Mouse (Mus musculus) limb, embryonic 14.5 days (tissue): ENCODE measurements around the gene Atl1. TPM values are rescaled to one million over a fixed set of nuclear protein-coding genes. Genes with fewer than 3 reads are reported as not detected.

Source experiments
- ATAC-seq: fragments of 200-750 bp; cut with Nextera tagmentation; 2 replicates; pipeline ENCODE4 v1.8.0; 2017; ENCODE audit warnings: low read depth, moderate number of reproducible peaks, moderate TSS enrichment; ENCODE audit not compliant: low FRiP score
- DNase-seq: peaks from one replicate; pipeline ENCODE4 v3.0.0-alpha.2; 2015; ENCODE audit warnings: low spot score
- H3K27ac ChIP-seq: fragments of 300-500 bp; sonication (generic); replicated peaks from 2 replicates; pipeline ENCODE4 v1.5.1; 2014; ENCODE audit warnings: low read depth, mild to moderate bottlenecking, low read length, moderate library complexity, mixed read lengths
- H3K27me3 ChIP-seq: fragments of 300-500 bp; sonication (generic); 2 replicates; pipeline ENCODE4 v1.6.1; 2014; ENCODE audit warnings: low read length, mixed read lengths; ENCODE audit not compliant: control insufficient read depth, insufficient read depth
- H3K36me3 ChIP-seq: fragments of 300-500 bp; sonication (generic); 2 replicates; pipeline ENCODE4 v1.6.1; 2014; ENCODE audit warnings: mild to moderate bottlenecking, low read length, moderate library complexity, mixed read lengths; ENCODE audit not compliant: control insufficient read depth, insufficient read depth
- H3K4me1 ChIP-seq: fragments of 300-500 bp; sonication (generic); 2 replicates; pipeline ENCODE4 v1.6.1; 2014; ENCODE audit warnings: antibody characterized with exemption, low read length, mixed read lengths; ENCODE audit not compliant: control insufficient read depth, insufficient read depth
- H3K4me2 ChIP-seq: fragments of 300-500 bp; sonication (generic); replicated peaks from 2 replicates; pipeline ENCODE4 v1.6.1; 2014; ENCODE audit warnings: low read depth, mild to moderate bottlenecking, low read length, moderate library complexity; ENCODE audit not compliant: severe bottlenecking
- H3K4me3 ChIP-seq: fragments of 300-500 bp; sonication (generic); replicated peaks from 2 replicates; pipeline ENCODE4 v1.5.1; 2014; ENCODE audit warnings: low read length
- H3K9ac ChIP-seq: fragments of 300-500 bp; sonication (generic); 2 replicates; pipeline ENCODE4 v1.6.1; 2014; ENCODE audit warnings: mild to moderate bottlenecking, low read depth, low read length, moderate library complexity; ENCODE audit not compliant: severe bottlenecking
- H3K9me3 ChIP-seq: fragments of 300-500 bp; sonication (generic); 2 replicates; pipeline ENCODE4 v1.6.1; 2016; ENCODE audit warnings: low read length; ENCODE audit not compliant: control insufficient read depth
- POLR2A ChIP-seq: fragments of 200-500 bp; IDR thresholded peaks from 2 replicates; pipeline ENCODE4 v1.8.0; 2012; ENCODE audit warnings: inconsistent platforms, mild to moderate bottlenecking, moderate library complexity, borderline replicate concordance; ENCODE audit not compliant: insufficient read depth, insufficient read length; ENCODE audit errors: extremely low read depth
- WGBS: fragments of 180-500 bp; shearing (Covaris S2); extraction: QIAGEN DNeasy Blood & Tissue Kit; methylation state at CpG from one replicate; pipeline ENCODE4 v1.1.7; 2014; 5-methylcytosine and 5-hydroxymethylcytosine counted together
- polyA plus RNA-seq, 2 experiments: library from polyadenylated mRNA; depleted of rRNA in 1 of 2; stranded (reverse) in 1 of 2; unstranded in 1 of 2; fragments of >200 nt; fragmentation: Nextera tagmentation in 1 of 2; extraction: Ambion mirVana in 1 of 2; gene quantifications; 2 replicates each; pipeline versions ENCODE4 v1.2.1 to v1.2.3; 2012 to 2014

Atl1 gene
- polyA plus RNA-seq, 2 experiments = 5.8 to 6.4 TPM

DNA sequence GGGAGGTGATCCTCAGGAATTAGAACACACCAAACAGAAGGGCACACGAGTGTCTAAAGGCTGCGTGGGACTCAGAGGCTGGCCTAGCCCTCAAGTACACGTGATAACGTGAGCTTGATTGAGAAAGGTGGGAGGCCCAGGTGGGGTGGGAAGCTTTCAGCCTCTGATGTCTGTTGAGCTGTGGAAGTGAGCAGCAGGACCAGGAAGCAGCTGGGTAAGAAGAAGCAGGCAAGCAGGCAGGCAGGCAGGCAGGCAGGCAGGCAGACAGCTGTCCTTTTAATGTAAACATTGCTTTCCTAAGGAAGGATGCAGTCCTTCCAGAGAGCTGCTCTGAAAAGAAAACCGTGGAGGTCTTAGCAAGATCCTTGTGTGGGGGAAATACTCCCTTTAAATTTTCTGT, 1.9 kb upstream of the Atl1 start:
- Histone ChIP-seq H3K9ac (peak overlapping the region; percentile 34; the same call in 1 of the 2 replicates), H3K27me3 (no peaks in the 10 kb centered on the region), H3K4me1 (peaks cover 32% of the 10 kb centered on the region), H3K27ac (peak overlapping the region; percentile 6), H3K4me3 (peak overlapping the region; percentile 95), H3K9me3 (no peaks in the 10 kb centered on the region), H3K4me2 (peak overlapping the region; percentile 84), H3K36me3 (peaks cover 9% of the 10 kb centered on the region; the same call in 1 of the 2 replicates)
- TF ChIP-seq POLR2A = no peak
- WGBS = 23% methylated on average over 5 of the region's 5 CpGs
- no peak for DNase-seq
- no peak for ATAC-seq

GRCm38 (mm10) chr12:69891721-69892120, 693 bp upstream of the Atl1 start:
- DNase-seq (no peak), ATAC-seq (no peak)
- Histone ChIP-seq H3K27me3 (no peaks in the 10 kb centered on the region), H3K4me3 (peak overlapping the region; percentile 95), H3K9me3 (no peaks in the 10 kb centered on the region), H3K27ac (peak overlapping the region; percentile 96; the same call in 1 of the 2 replicates), H3K4me2 (peak overlapping the region; percentile 84), H3K4me1 (peaks cover 32% of the 10 kb centered on the region), H3K36me3 (peaks cover 5% of the 10 kb centered on the region; the same call in 1 of the 2 replicates), H3K9ac (peak overlapping the region; percentile 97)
- WGBS = 26% methylated on average over 3 of the region's 3 CpGs
- no peak for TF ChIP-seq POLR2A

DNA sequence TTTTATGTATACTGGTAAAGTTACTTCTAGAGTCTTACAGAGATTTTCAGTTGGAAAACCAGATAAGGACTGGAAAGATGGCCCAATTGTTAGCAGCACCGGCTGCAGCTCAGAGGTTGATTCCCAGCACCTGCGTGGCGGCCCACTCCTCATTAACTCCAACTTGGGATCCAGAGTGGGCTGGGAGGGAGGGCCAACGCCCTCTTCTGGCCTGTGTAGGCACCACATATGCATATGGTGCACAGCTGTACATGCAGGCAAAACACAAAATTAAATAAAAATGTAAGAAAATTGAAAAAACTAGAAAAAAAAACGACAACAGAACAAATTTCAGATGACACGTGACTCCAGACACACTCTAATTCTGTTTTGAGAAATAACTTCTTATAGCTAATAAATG, 1.5 kb downstream of the Atl1 start:
- H3K36me3 ChIP-seq = peaks cover 5% of the 10 kb centered on the region; the same call in 1 of the 2 replicates
- ATAC-seq (no peak), DNase-seq (no peak)
- H3K9ac ChIP-seq = no peak overlapping the region
- TF ChIP-seq POLR2A = no peak
- H3K4me1 ChIP-seq = peaks cover 26% of the 10 kb centered on the region
- peak overlapping the region; percentile 84; the same call in 1 of the 2 replicates for H3K4me2 ChIP-seq
- H3K9me3 ChIP-seq = no peaks in the 10 kb centered on the region
- H3K4me3 ChIP-seq = peak overlapping the region; percentile 95; the same call in 1 of the 2 replicates
- no peaks in the 10 kb centered on the region for H3K27me3 ChIP-seq
- 45% methylated on average over 6 of the region's 6 CpGs for WGBS
- no peak overlapping the region for H3K27ac ChIP-seq

GRCm38 (mm10) chr12:69895046-69895445, 2.6 kb downstream of the Atl1 start:
- ATAC-seq = no peak

DNA sequence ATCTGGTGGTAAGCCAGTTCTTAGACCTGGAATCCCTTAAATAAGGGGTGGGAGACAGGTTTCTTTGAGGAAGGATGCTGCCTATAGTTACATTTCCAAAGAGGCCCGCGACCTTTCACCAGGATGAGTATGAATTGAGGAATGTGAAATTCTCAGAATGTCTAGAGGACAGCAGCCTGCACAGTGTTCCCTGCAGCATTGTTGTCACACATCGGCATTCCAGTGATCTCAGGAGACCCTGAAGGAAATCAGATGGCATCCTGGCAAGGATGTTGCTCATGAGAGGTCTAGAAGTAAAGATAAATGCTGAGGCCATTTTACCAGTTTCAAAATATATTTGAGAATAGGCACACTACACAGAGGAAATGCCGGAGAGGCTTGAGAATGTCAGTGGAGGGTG, 5.7 kb downstream of the Atl1 start:
- Histone ChIP-seq H3K27ac (no peak overlapping the region), H3K36me3 (no peaks in the 10 kb centered on the region), H3K9me3 (no peaks in the 10 kb centered on the region), H3K27me3 (no peaks in the 10 kb centered on the region), H3K9ac (no peak overlapping the region), H3K4me1 (0 out of 2 replicates have a peak, but pooled peaks cover 3% of the 10 kb centered on the region), H3K4me2 (no peak overlapping the region), H3K4me3 (no peak overlapping the region)
- no peak for TF ChIP-seq POLR2A
- 84% methylated on average over 4 of the region's 4 CpGs for WGBS
- DNase-seq = no peak
- no peak for ATAC-seq

More at GRCm38 (mm10) chr12:69895046-69895445, 2.6 kb downstream of the Atl1 start:
- TF ChIP-seq POLR2A = no peak
- no peaks in the 10 kb centered on the region for H3K9me3 ChIP-seq
- H3K27me3 ChIP-seq = no peaks in the 10 kb centered on the region
- H3K4me1 ChIP-seq = peaks cover 18% of the 10 kb centered on the region
- H3K36me3 ChIP-seq = peaks cover 3% of the 10 kb centered on the region; the same call in 1 of the 2 replicates
- no peak overlapping the region for H3K4me3 ChIP-seq
- WGBS = 56% methylated on average over 2 of the region's 2 CpGs
- no peak overlapping the region for H3K4me2 ChIP-seq
- H3K27ac ChIP-seq = no peak overlapping the region
- peak; percentile 54 for DNase-seq
- H3K9ac ChIP-seq = no peak overlapping the region

DNA sequence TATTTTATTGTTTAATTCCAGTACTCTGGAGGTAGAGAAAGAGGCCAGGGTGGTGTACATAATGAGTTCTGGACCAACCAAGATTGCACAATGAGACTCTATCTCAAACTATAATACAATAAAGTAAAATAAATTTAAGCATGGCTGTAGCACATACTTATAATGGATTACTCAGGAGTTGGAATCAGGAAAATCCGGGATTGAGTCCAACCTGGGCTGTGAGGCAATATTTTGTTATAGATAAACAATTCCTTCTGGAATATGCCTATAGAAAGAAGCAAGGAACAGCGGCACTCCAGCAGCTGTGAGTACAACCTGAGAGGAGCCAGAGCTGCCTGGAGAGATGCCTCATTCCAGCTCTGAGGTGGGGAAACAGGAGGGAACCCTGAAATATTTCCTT, 12.6 kb downstream of the Atl1 start:
- Histone ChIP-seq H3K27me3 (no peaks in the 10 kb centered on the region), H3K4me3 (no peak overlapping the region), H3K27ac (no peak overlapping the region), H3K36me3 (no peaks in the 10 kb centered on the region), H3K4me2 (no peak overlapping the region), H3K9ac (no peak overlapping the region), H3K4me1 (peaks cover 3% of the 10 kb centered on the region; the same call in 1 of the 2 replicates), H3K9me3 (no peaks in the 10 kb centered on the region)
- DNase-seq = no peak
- ATAC-seq = no peak
- WGBS = 54% methylated on average over 2 of the region's 2 CpGs
- TF ChIP-seq POLR2A = no peak
